8 mouse cellular contexts compared by ENCODE assay signal in the genomic region with DNA sequence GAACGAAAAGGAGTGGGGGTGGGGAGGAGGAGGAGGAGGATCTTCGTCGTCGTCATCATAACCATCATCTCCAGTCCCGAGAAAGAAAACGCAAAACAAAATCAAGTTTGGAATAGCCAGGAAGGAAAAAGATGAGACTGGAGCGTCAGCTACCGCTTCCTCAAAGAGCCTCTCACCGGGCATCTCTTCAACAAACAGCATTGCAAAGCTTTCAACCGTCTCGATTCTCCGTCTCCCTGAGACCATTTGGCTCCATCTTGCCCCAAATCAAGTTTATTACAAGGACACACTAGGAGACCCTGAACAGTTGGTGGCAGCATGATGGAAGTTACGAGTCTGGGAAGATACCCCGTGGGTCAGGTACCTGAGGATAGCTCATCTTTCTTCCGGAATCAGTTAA. TPM values are rescaled to one million over a fixed set of nuclear protein-coding genes. Genes with fewer than 3 reads are reported as not detected.
DNase-seq lines count a peak whose midpoint lies in the region; ATAC-seq and TF ChIP-seq lines count a peak whose summit lies in the region.

No protein-coding gene starts in this region.

- intact Hi-C loops in heart, postnatal 10 days (cut with DNase I) = no loop called here

- peaks cover 17% of the 10 kb centered on the region for H3K4me1 ChIP-seq in heart, embryonic 11.5 days (ENCODE audit: control insufficient read depth, insufficient read depth, low read length)
- peaks cover 0 to 7% of the 10 kb centered on the region in 2 experiments; a peak in 1 of 4 replicates for H3K4me1 ChIP-seq in ES-E14 (ENCODE audit: control insufficient read depth in 2 of 2, insufficient read depth in 2 of 2, low read length in 2 of 2, poor library complexity in 1 of 2)
- peaks cover 20% of the 10 kb centered on the region for H3K4me1 ChIP-seq in heart, embryonic 16.5 days (ENCODE audit: control insufficient read depth, insufficient read depth, low read length)
- H3K4me1 ChIP-seq in midbrain, embryonic 10.5 days = peaks cover 56% of the 10 kb centered on the region

- no peak for DNase-seq in heart, postnatal 10 days
- no peak for DNase-seq in ES-E14 (ENCODE audit: low read depth, low spot score)
- no peak for DNase-seq in midbrain, embryonic 10.5 days (ENCODE audit: low spot score)
- no peak for DNase-seq in cerebellum, adult 8-10 months
- no peak for DNase-seq in c-Kit-positive CD71-positive TER-119-positive erythroid progenitor cells, embryonic 14.5 days (ENCODE audit: low spot score)
- no peak for DNase-seq in urinary bladder, postnatal 4 days (ENCODE audit: low spot score in 2 of 2)

- H3K9me3 ChIP-seq in heart, embryonic 11.5 days (replicated peaks; ENCODE audit: control insufficient read depth, low read length) = no peaks in the 10 kb centered on the region
- no peaks in the 10 kb centered on the region for H3K9me3 ChIP-seq in ES-E14 (ENCODE audit: control insufficient read depth, insufficient read depth, low read depth, low read length)
- H3K9me3 ChIP-seq in heart, embryonic 16.5 days (replicated peaks; ENCODE audit: control insufficient read depth, low read length) = no peaks in the 10 kb centered on the region
- H3K9me3 ChIP-seq in midbrain, embryonic 10.5 days (replicated peaks) = no peaks in the 10 kb centered on the region

- H3K4me2 ChIP-seq in heart, embryonic 11.5 days = peak overlapping the region; percentile 72
- H3K4me2 ChIP-seq in heart, embryonic 16.5 days (ENCODE audit: low read depth, low read length) = peak overlapping the region; percentile 60

- H3K4me3 ChIP-seq in heart, embryonic 11.5 days (ENCODE audit: low read depth, low read length) = peak overlapping the region; percentile 33
- peak overlapping the region; percentile 64 to 73 for H3K4me3 ChIP-seq in ES-E14 (ENCODE audit: insufficient read depth in 1 of 2, low read depth in 1 of 2, low read length in 2 of 2, poor library complexity in 1 of 2, severe bottlenecking in 1 of 2)
- peak overlapping the region; percentile 37; the same call in 1 of the 2 replicates for H3K4me3 ChIP-seq in heart, embryonic 16.5 days (ENCODE audit: low read length)
- peak overlapping the region; percentile 56 for H3K4me3 ChIP-seq in midbrain, embryonic 10.5 days

- H3K27me3 ChIP-seq in heart, embryonic 11.5 days (ENCODE audit: control insufficient read depth, insufficient read depth, low read length) = peaks cover 35% of the 10 kb centered on the region
- H3K27me3 ChIP-seq in heart, embryonic 16.5 days (ENCODE audit: control insufficient read depth, insufficient read depth, low read length) = peaks cover 31% of the 10 kb centered on the region
- peaks cover 57% of the 10 kb centered on the region for H3K27me3 ChIP-seq in midbrain, embryonic 10.5 days (ENCODE audit: low read depth, poor library complexity, severe bottlenecking)

- H3K36me3 ChIP-seq in heart, embryonic 11.5 days (ENCODE audit: control insufficient read depth, insufficient read depth, low read length) = no peaks in the 10 kb centered on the region
- H3K36me3 ChIP-seq in ES-E14 (ENCODE audit: control insufficient read depth, insufficient read depth, low read length, poor library complexity, severe bottlenecking) = no peaks in the 10 kb centered on the region
- no peaks in the 10 kb centered on the region for H3K36me3 ChIP-seq in heart, embryonic 16.5 days (ENCODE audit: control insufficient read depth, insufficient read depth)
- H3K36me3 ChIP-seq in midbrain, embryonic 10.5 days = no peaks in the 10 kb centered on the region

- in situ Hi-C loops in ES-E14 (cut with MboI; ENCODE audit: low sequenced_read_pairs in 2 of 2, unreplicated experiment in 2 of 2) = no loop called here

- H3K9ac ChIP-seq in heart, embryonic 11.5 days (ENCODE audit: low read depth, low read length) = no peak overlapping the region
- H3K9ac ChIP-seq in ES-E14 (ENCODE audit: insufficient read depth, low read depth, low read length, poor library complexity, severe bottlenecking) = no peak overlapping the region
- H3K9ac ChIP-seq in heart, embryonic 16.5 days (ENCODE audit: low read length) = no peak overlapping the region

- no peak overlapping the region for H3K27ac ChIP-seq in heart, embryonic 11.5 days (ENCODE audit: low read depth, low read length)
- H3K27ac ChIP-seq in ES-E14 (ENCODE audit: insufficient read depth, low read depth, low read length, poor library complexity, severe bottlenecking) = no peak overlapping the region
- H3K27ac ChIP-seq in heart, embryonic 16.5 days (ENCODE audit: low read length) = no peak overlapping the region
- no peak overlapping the region for H3K27ac ChIP-seq in midbrain, embryonic 10.5 days (replicated peaks)

- 8% methylated on average over 15 of the region's 15 CpGs for WGBS in heart, embryonic 11.5 days (ENCODE audit: insufficient replicate concordance)
- whole genome bisulfite sequencing in heart, embryonic 16.5 days = 4% methylated on average over 15 of the region's 15 CpGs
- WGBS in midbrain, embryonic 10.5 days = 7% methylated on average over 15 of the region's 15 CpGs

- no peak for ATAC-seq in heart, embryonic 11.5 days (replicated peaks; ENCODE audit: insufficient number of reproducible peaks, low FRiP score, low TSS enrichment)
- ATAC-seq in heart, embryonic 16.5 days (replicated peaks; ENCODE audit: extremely low read depth, insufficient read depth, low FRiP score) = no peak

TF ChIP-seq in ES-E14, 5 proteins besides CTCF, POLR2A, EP300 and RAD21:
- TF ChIP-seq MAFK (IDR thresholded peaks at IDR 0.05; ENCODE audit: insufficient read depth, low read depth, low read length) (no peak), CHD2 (IDR thresholded peaks at IDR 0.05; ENCODE audit: low read depth, low read length) (no peak), HCFC1 (IDR thresholded peaks at IDR 0.05; ENCODE audit: borderline replicate concordance, insufficient read depth, low read length) (no peak), ZNF384 (IDR thresholded peaks at IDR 0.05; ENCODE audit: low read depth, low read length) (no peak), ZC3H11A (IDR thresholded peaks at IDR 0.05; ENCODE audit: borderline replicate concordance, low read depth, low read length) (no peak)

RNA-seq across cellular contexts. Expression of gene Car4, which starts 0.4 kb away (rescaled TPM):
- 11.4 TPM in 2 replicates for polyA plus RNA-seq in heart, embryonic 11.5 days (2014; fragmentation: Nextera tagmentation; extraction: Ambion mirVana)
- 10 to 100 TPM; 46.9 to 55.9 TPM for total RNA-seq in heart, postnatal 10 days (2021)
- 17.1 and 17.3 TPM in 2 replicates for total RNA-seq in ES-E14 (2012; rRNA removed)
- 1.0 and 1.1 TPM in 2 replicates for polyA plus RNA-seq in heart, embryonic 16.5 days (2015; fragmentation: Nextera tagmentation; extraction: Ambion mirVana)
- polyA plus RNA-seq in midbrain, embryonic 10.5 days (2016; fragmentation: Nextera tagmentation; extraction: Ambion mirVana) = 9.3 and 16.8 TPM in 2 replicates

RNA-seq across cellular contexts. Expression of gene Znhit3, which starts 41.0 kb away (rescaled TPM):
- 44.7 and 46.2 TPM in 2 replicates for polyA plus RNA-seq in heart, embryonic 11.5 days (2014; fragmentation: Nextera tagmentation; extraction: Ambion mirVana)
- 1 to 10 TPM; 9.5 TPM for total RNA-seq in heart, postnatal 10 days (2021)
- 57.4 and 80.4 TPM in 2 replicates for total RNA-seq in ES-E14 (2012; rRNA removed)
- polyA plus RNA-seq in heart, embryonic 16.5 days (2015; fragmentation: Nextera tagmentation; extraction: Ambion mirVana) = 37.6 and 38.0 TPM in 2 replicates
- polyA plus RNA-seq in midbrain, embryonic 10.5 days (2016; fragmentation: Nextera tagmentation; extraction: Ambion mirVana) = 80.5 and 91.7 TPM in 2 replicates
